Mouse (Mus musculus) fat pad, adult 2 months (tissue): ENCODE measurements at regions not wholly inside any gene's neighbourhood (a gene's known extent, or its start where the extent isn't known, plus 50 kb on each side); places are given as distances from the start of the nearest gene placed in this dataset.
A peak's percentile ranks its signal among the peaks of the same experiment; 100 is the strongest.

Experiments used
- DNase-seq: peaks from one replicate; pipeline ENCODE4 v3.0.0-alpha.2; 2011; ENCODE audit warnings: low read depth, low spot score; ENCODE audit errors: extremely low read depth

- no peak for DNase-seq
These were observed 568.8 kb upstream of the Tbl1xr1 start for GRCm38 (mm10) chr3:21507655-21508054.

- DNase-seq = no peak
These were observed 564.4 kb upstream of the Tbl1xr1 start for GRCm38 (mm10) chr3:21512081-21512480.

GRCm38 (mm10) chr3:21524426-21524937 is 552.0 kb upstream of the Tbl1xr1 start:
- DNase-seq = peak; percentile 40

GRCm38 (mm10) chr3:21530862-21531261 is 545.6 kb upstream of the Tbl1xr1 start:
- no peak for DNase-seq

- DNase-seq = no peak
These were observed 537.3 kb upstream of the Tbl1xr1 start for GRCm38 (mm10) chr3:21539138-21539537.

GRCm38 (mm10) chr3:21544456-21544855 is 532.0 kb upstream of the Tbl1xr1 start:
- DNase-seq = no peak

- no peak for DNase-seq
These were observed 531.1 kb upstream of the Tbl1xr1 start for GRCm38 (mm10) chr3:21545156-21545893.

GRCm38 (mm10) chr3:21546411-21546810 is 530.0 kb upstream of the Tbl1xr1 start:
- no peak for DNase-seq

- DNase-seq = no peak
These were observed 526.8 kb upstream of the Tbl1xr1 start for GRCm38 (mm10) chr3:21549671-21550070.

- DNase-seq = no peak
These were observed 523.2 kb upstream of the Tbl1xr1 start for GRCm38 (mm10) chr3:21553159-21553758.

GRCm38 (mm10) chr3:21553859-21554258 is 522.6 kb upstream of the Tbl1xr1 start:
- DNase-seq = no peak

- no peak for DNase-seq
These were observed 518.5 kb upstream of the Tbl1xr1 start for GRCm38 (mm10) chr3:21557963-21558441.

GRCm38 (mm10) chr3:21562771-21563312 is 513.6 kb upstream of the Tbl1xr1 start:
- no peak for DNase-seq

- DNase-seq = peak; percentile 80
These were observed 513.0 kb upstream of the Tbl1xr1 start for GRCm38 (mm10) chr3:21563454-21563853.

- no peak for DNase-seq
These were observed 512.2 kb upstream of the Tbl1xr1 start for GRCm38 (mm10) chr3:21564211-21564781.

- no peak for DNase-seq
These were observed 511.5 kb upstream of the Tbl1xr1 start for GRCm38 (mm10) chr3:21564847-21565485.

- DNase-seq = no peak
These were observed 506.7 kb upstream of the Tbl1xr1 start for GRCm38 (mm10) chr3:21569721-21570120.

GRCm38 (mm10) chr3:21578635-21579034 is 497.8 kb upstream of the Tbl1xr1 start:
- no peak for DNase-seq

GRCm38 (mm10) chr3:21582122-21582521 is 494.3 kb upstream of the Tbl1xr1 start:
- no peak for DNase-seq

- DNase-seq = no peak
These were observed 490.7 kb upstream of the Tbl1xr1 start for GRCm38 (mm10) chr3:21585767-21586166.

- DNase-seq = peak; percentile 67
These were observed 469.6 kb upstream of the Tbl1xr1 start for GRCm38 (mm10) chr3:21606846-21607245.
